Mouse (Mus musculus): ENCODE data around the gene Ikzf4. TPM values are rescaled to one million over a fixed set of nuclear protein-coding genes. Genes with fewer than 3 reads are reported as not detected.
"Not testable (repeated sequence)": the region's sequence is repeated elsewhere in the genome, so short reads cannot be mapped to it uniquely, and the experiment has no call there.

Ikzf4 gene
- polyA plus RNA-seq, 1 experiment from 2014 or later: 0.12 TPM

DNA sequence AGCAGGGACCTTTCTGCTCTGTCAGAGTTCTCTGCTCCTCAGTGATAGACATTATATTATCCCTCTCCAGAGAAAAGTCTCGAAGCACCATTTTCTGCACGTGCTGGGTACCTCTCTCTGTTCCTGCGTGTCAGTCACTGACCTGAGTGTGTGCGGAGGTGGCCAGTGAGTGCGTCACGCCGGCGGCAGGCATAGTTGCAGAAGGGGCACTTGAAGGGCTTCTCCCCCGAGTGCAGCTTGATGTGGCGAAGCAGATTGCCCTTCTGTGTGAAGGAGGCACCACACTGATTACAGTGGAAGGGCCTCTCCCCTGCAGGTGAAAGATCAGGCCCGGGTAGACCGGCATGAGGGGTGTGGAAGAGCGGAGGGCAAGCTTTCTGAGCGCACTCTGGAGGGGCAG lies 5.8 kb downstream of the Ikzf4 start:
- Histone ChIP-seq H3K9ac (no peak overlapping the region), H3K4me2 (no peak overlapping the region), H3K27me3 (peaks cover 69% of the 10 kb centered on the region)

DNA sequence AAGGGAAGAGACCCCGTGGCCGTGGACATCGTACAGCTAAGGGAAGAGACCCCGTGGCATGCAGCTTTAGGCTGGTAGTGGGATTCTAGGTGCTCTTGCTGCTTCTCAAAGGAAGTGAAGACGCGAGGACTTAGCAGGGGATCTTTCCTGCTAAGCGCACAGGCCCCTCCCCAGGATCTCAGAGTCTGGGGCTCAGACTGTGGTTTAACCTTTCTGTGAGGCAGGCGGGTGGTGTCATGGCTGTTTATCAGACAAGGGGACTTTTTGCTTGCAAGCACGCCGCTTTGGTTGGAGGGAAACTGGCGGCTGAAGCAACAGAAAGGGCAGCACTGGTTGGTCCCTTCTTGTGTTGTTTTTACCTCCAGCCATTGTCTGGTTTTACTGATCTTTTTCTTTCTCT lies 8.8 kb downstream of the Ikzf4 start:
- no peak for ATAC-seq (ENCODE audit: insufficient read depth)
- H3K4me2 ChIP-seq: peak overlapping the region; percentile 44
- WGBS (ENCODE audit: insufficient replicate concordance): 10% methylated on average over 11 of the region's 11 CpGs

More for the DNA sequence above, 5.8 kb downstream of the Ikzf4 start:
- Histone ChIP-seq H3K9me3 (replicated peaks) (no peaks in the 10 kb centered on the region), H3K27ac (replicated peaks) (no peak overlapping the region), H3K36me3 (replicated peaks) (no peaks in the 10 kb centered on the region), H3K4me1 (replicated peaks) (peaks cover 14% of the 10 kb centered on the region), H3K4me3 (replicated peaks) (no peak overlapping the region)
- WGBS (ENCODE audit: insufficient replicate concordance): 70% methylated on average over 14 of the region's 14 CpGs
- no peak for ATAC-seq (ENCODE audit: insufficient read depth)

DNA sequence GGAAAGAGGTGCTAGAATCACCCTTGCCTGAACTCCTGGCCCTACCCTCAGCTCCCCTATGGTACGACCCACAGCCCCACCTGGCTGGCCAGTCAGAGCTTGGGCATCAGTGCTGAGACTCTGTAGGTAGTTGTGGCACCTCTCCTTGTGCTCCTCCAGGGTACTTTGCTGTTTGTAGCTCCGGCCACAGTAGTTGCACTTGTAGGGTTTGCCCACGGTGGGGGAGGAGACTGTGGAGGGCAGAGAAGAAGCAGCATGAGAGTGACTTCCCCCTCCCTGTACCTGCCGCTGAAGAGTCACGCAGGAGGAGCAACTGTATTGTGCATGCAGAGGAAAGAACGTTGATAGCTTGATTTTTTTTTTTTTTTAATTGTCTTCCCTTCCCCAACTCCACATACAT lies 9.2 kb downstream of the Ikzf4 start:
- Histone ChIP-seq H3K27ac (replicated peaks) (no peak overlapping the region), H3K36me3 (replicated peaks) (no peaks in the 10 kb centered on the region), H3K27me3 (peaks cover 60% of the 10 kb centered on the region), H3K4me1 (replicated peaks) (peaks cover 39% of the 10 kb centered on the region), H3K9ac (no peak overlapping the region), H3K4me3 (replicated peaks) (no peak overlapping the region), H3K4me2 (peak overlapping the region; percentile 44; the same call in 1 of the 2 replicates), H3K9me3 (replicated peaks) (no peaks in the 10 kb centered on the region)
- 27% methylated on average over 6 of the region's 6 CpGs for WGBS (ENCODE audit: insufficient replicate concordance)
- ATAC-seq (ENCODE audit: insufficient read depth): no peak

More for the DNA sequence above, 8.8 kb downstream of the Ikzf4 start:
- Histone ChIP-seq H3K9me3 (replicated peaks) (no peaks in the 10 kb centered on the region), H3K27ac (replicated peaks) (no peak overlapping the region), H3K36me3 (replicated peaks) (no peaks in the 10 kb centered on the region), H3K4me1 (replicated peaks) (peaks cover 35% of the 10 kb centered on the region), H3K9ac (no peak overlapping the region), H3K4me3 (replicated peaks) (no peak overlapping the region), H3K27me3 (peaks cover 61% of the 10 kb centered on the region)

DNA sequence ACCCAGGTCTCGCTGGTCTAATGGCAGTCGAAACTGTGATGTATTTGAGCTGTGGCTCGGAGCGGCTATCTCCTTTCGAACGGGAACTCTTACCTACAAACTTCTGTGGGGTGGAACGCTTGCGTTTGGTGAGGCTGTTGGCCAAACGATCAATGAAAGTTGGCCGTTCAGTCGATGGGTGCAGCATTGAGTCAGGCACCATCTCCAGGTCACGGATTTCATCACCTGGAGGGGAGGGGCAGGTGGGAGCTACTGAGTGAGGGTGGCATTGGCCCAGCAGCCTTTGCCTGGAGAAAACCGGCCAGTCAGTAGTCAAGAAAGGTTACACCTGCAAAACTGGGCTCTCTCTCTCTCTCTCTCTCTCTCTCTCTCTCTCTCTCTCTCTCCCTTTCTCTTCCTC lies 10.1 kb downstream of the Ikzf4 start:
- Histone ChIP-seq H3K4me2 (no peak overlapping the region), H3K9me3 (replicated peaks) (no peaks in the 10 kb centered on the region), H3K4me3 (replicated peaks) (no peak overlapping the region), H3K36me3 (replicated peaks) (no peaks in the 10 kb centered on the region), H3K9ac (no peak overlapping the region), H3K4me1 (replicated peaks) (peaks cover 44% of the 10 kb centered on the region), H3K27me3 (peaks cover 60% of the 10 kb centered on the region), H3K27ac (replicated peaks) (no peak overlapping the region)
- peak; percentile 36; the same call in 1 of the 2 replicates for ATAC-seq (ENCODE audit: insufficient read depth)
- 74% methylated on average over 13 of the region's 13 CpGs for WGBS (ENCODE audit: insufficient replicate concordance)

DNA sequence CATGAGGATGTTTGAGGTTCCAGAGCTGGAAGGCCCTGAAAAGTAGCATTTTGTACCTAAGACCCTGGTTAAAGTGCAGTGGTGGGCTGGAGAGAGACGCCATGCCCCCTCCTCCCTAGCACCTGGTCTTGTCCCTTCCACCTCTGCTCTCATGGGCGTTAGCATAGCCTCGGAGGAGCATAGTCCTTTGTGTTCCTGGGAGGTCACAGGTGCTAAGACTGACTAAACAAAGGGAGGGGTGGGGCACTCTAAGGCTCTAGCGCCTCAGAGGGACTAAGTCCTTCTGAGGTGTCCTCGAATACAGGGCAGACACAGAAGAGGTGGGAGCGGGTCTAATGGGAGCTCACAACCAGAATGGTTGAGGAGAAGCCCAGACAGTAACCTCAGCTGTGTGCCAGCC lies 14.2 kb downstream of the Ikzf4 start:
- no peak overlapping the region for H3K4me2 ChIP-seq
- no peak overlapping the region for H3K4me3 ChIP-seq (replicated peaks)
- no peaks in the 10 kb centered on the region for H3K9me3 ChIP-seq (replicated peaks)
- WGBS (ENCODE audit: insufficient replicate concordance): 35% methylated on average over 6 of the region's 6 CpGs
- ATAC-seq (ENCODE audit: insufficient read depth): no peak
- H3K27ac ChIP-seq (replicated peaks): no peak overlapping the region
- no peaks in the 10 kb centered on the region for H3K36me3 ChIP-seq (replicated peaks)
- peaks cover 71% of the 10 kb centered on the region for H3K4me1 ChIP-seq (replicated peaks)
- H3K27me3 ChIP-seq: peaks cover 35% of the 10 kb centered on the region
- no peak overlapping the region for H3K9ac ChIP-seq

DNA sequence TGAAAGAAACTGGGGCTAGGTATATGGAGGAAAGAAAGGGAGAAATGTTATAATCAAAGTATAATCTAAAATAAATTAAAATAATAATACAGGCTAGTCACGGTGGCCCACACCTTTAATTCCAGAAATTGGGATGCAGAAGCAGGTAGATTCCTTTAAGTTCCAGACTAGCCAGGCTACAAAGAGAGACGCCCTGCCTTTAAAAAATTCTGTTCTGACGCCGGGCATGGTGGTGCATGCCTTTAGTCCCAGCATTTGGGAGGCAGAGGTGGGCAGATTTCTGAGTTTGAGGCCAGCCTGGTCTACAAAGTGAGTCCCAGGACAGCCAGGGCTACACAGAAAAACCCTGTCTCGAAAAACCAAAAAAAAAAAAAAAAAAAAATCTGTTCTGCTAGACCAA lies 15.5 kb downstream of the Ikzf4 start:
- ATAC-seq (ENCODE audit: insufficient read depth): not testable (repeated sequence)

DNA sequence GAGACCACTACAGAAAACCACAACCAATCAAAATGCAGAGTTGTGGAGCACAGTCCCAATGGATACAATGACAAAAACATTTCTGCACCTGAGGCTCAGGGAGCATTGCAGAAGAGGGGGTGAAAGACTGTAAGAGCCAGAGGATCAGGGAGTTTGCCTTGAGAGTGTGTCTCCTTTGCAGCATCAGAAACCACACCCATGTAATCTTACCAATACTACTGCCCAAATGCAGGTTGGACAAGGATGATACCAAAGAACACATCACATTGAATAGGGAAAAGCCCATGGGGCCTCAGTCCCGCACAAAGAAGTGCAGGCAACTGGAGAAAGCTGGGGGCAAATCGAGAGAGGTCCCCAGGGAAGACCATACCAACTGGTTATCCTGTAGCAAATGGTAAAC lies 16.0 kb downstream of the Ikzf4 start:
- H3K4me3 ChIP-seq (replicated peaks): no peak overlapping the region
- no peak overlapping the region for H3K9ac ChIP-seq
- peaks cover 11% of the 10 kb centered on the region for H3K36me3 ChIP-seq (replicated peaks)
- H3K4me2 ChIP-seq: peak overlapping the region; percentile 45
- H3K27me3 ChIP-seq: peaks cover 24% of the 10 kb centered on the region; the same call in 1 of the 2 replicates
- H3K9me3 ChIP-seq (replicated peaks): no peaks in the 10 kb centered on the region
- ATAC-seq (ENCODE audit: insufficient read depth): peak; percentile 55
- WGBS (ENCODE audit: insufficient replicate concordance): 33% methylated on average over 2 of the region's 2 CpGs
- H3K27ac ChIP-seq (replicated peaks): no peak overlapping the region; the same call in 1 of the 2 replicates
- H3K4me1 ChIP-seq (replicated peaks): peaks cover 80% of the 10 kb centered on the region

More for the DNA sequence above, 15.5 kb downstream of the Ikzf4 start:
- not testable (repeated sequence) for H3K36me3 ChIP-seq (replicated peaks); H3K4me2 ChIP-seq; H3K4me3 ChIP-seq (replicated peaks); H3K9me3 ChIP-seq (replicated peaks); H3K9ac ChIP-seq
- 70% methylated on average over 5 of the region's 5 CpGs for WGBS (ENCODE audit: insufficient replicate concordance)
- Histone ChIP-seq H3K27me3 (peaks cover 24% of the 10 kb centered on the region; the same call in 1 of the 2 replicates), H3K4me1 (replicated peaks) (peaks cover 75% of the 10 kb centered on the region), H3K27ac (replicated peaks) (peak overlapping the region; percentile 16; the same call in 1 of the 2 replicates)

DNA sequence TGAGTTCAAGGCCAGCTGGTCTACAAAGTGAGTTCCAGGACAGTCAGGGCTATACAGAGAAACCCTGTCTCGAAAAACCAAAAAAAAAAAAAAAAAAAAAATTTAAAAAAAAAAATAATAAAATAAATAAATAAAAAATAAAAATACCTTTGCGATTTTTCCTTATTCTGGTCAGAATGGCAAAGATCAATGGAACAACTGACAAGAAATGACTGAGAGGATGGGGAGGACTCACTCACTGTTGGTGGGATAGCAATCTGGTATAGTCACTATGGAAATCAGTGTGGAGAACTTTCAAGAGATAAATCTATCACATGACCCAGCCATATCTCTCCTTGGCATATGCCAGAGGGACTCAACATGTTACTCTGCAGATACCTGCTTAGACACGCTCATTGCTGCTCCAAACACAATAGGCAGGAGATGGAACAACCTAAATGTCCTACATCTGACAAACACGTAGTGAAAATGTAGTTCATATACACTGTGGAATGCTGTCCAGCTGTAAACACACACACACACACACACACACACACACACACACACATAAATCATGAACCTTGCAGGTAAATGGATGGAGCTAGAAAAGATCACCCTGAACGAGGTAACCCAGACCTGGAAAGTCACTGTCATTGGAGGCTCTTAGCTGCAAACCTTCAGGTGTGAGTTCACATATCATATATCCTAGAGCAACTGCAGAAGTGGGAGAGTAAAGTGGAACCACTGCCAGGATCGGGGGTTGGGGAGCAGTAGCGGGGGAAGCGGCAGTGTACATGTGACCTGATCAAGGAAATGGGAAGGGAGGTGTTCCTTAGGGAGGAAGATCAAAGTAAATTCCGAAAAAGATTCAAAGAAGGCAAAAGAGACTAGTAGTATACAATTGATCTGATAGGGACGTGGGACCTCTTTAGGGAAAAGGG lies 18.1 kb downstream of the Ikzf4 start:
- Histone ChIP-seq H3K36me3 (replicated peaks) (peaks cover 32% of the 10 kb centered on the region), H3K4me3 (replicated peaks) (no peak overlapping the region), H3K4me2 (peak overlapping the region; percentile 17; the same call in 1 of the 2 replicates), H3K9me3 (replicated peaks) (no peaks in the 10 kb centered on the region), H3K27me3 (peaks cover 8% of the 10 kb centered on the region; the same call in 1 of the 2 replicates), H3K27ac (replicated peaks) (no peak overlapping the region), H3K4me1 (replicated peaks) (peaks cover 73% of the 10 kb centered on the region), H3K9ac (no peak overlapping the region)
- 54% methylated on average over 10 of the region's 10 CpGs for WGBS (ENCODE audit: insufficient replicate concordance)
- no peak for ATAC-seq (ENCODE audit: insufficient read depth)

DNA sequence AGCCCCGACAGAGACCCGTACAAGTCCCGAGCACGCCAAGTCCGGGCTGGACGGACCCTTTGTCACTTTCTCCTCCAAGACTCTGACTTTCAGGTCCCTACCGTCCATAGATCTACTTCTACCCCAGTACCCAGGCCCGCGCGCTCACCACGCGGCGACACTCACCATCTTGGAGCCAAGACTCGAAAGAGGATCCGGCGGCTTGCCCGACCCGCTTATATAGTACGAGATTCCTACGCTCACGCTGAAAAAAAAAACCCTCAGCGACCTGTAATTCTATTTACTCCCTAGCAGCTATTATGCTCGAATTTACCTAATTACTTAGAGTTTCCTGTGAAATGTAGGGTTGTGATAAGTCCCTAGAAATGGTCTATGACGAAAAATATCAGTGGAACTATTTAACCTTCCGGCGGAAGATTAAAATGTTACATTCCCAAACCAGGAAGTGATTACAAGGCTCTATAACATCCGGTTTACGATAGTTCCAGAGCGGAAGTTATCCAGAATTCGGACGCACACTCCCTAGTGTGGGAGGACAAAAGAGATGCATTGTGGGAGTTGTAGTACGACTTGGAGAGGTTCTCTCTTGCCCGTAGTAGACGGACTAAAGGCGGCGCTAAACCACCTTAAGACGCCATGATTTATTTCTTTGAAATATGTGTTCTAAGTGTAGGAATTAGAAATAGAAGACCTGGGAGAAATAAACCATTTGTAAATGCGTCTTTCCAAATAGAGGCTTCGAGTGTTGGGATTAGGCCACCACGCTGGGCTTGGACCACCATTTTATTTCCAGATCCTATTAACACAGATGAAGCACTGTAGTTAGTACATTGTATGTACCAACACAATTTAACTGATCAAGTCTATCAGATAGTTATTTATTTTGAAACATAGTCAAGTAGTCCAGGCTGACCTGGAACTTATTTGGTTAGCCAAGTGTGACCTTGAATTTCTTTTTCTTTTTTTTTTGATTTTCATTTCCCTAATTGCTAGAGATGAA lies 19.2 kb downstream of the Ikzf4 start, which contains the start of gene Rps26:
Rps26 (minus strand) TSS at position 437 of the 1,000 bp plus-strand sequence.
- H3K4me3 ChIP-seq (replicated peaks): peak within 1 kb of the TSS; percentile 80
- no peaks in the 10 kb centered on the region for H3K9me3 ChIP-seq (replicated peaks)
- peaks cover 39% of the 10 kb centered on the region for H3K36me3 ChIP-seq (replicated peaks)
- H3K4me1 ChIP-seq (replicated peaks): peaks cover 62% of the 10 kb centered on the region
- H3K4me2 ChIP-seq: peak within 1 kb of the TSS; percentile 84
- no peaks in the 10 kb centered on the region for H3K27me3 ChIP-seq
- peak within 1 kb of the TSS; percentile 77 for H3K27ac ChIP-seq (replicated peaks)
- peak; percentile 92 for ATAC-seq (ENCODE audit: insufficient read depth)
- WGBS (ENCODE audit: insufficient replicate concordance): 1% methylated on average over 40 of the region's 40 CpGs
- H3K9ac ChIP-seq: peak within 1 kb of the TSS; percentile 80

DNA sequence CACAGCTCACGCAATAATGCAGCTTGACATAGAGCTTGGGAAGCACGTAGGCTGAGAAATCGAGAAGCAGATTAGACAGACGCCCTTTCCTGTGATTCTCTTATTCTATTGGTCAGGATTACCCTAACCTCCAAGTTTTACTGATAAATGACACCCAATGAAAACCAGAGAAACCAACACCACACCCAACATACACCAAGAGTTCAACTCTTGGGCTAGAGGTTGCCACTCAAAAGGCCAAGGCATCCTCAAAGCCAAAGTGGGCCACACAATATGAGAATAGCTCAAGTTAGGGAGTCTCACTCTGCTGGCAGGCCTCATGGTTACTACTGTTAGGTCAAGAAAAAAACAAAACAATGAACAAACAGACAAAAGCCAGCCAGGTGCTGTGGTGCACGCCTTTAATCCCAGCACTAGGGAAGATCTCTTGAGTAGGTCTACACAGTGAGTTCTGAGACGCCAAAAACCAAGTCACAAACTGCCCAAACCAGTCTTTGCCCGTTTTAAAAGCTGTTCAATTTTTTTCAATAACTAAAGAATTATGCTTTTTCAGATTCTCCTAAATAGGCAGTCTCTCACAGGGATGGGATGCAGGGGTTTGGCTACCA lies 20.4 kb downstream of the Ikzf4 start:
- WGBS (ENCODE audit: insufficient replicate concordance): 11% methylated on average over 7 of the region's 7 CpGs
- H3K9me3 ChIP-seq (replicated peaks): no peaks in the 10 kb centered on the region
- peaks cover 53% of the 10 kb centered on the region for H3K4me1 ChIP-seq (replicated peaks)
- H3K9ac ChIP-seq: peak overlapping the region; percentile 80
- peak overlapping the region; percentile 80 for H3K4me3 ChIP-seq (replicated peaks)
- peak overlapping the region; percentile 84 for H3K4me2 ChIP-seq
- H3K36me3 ChIP-seq (replicated peaks): peaks cover 39% of the 10 kb centered on the region
- peak overlapping the region; percentile 77 for H3K27ac ChIP-seq (replicated peaks)
- no peaks in the 10 kb centered on the region for H3K27me3 ChIP-seq
- ATAC-seq (ENCODE audit: insufficient read depth): peak; percentile 41
